Mouse (Mus musculus): ENCODE data around the gene Rpl38.

- TF ChIP-seq CTCF (IDR thresholded peaks at IDR 0.05; ENCODE audit: low read depth): no peak
- no peak for TF ChIP-seq EP300 (IDR thresholded peaks at IDR 0.05; ENCODE audit: low read depth)
Measured at GRCm38 (mm10) chr11:114641136-114641535, 27.2 kb upstream of the Rpl38 start.

Data from heart, postnatal 0 days (tissue).